Mouse (Mus musculus) bone marrow, adult 2 months (tissue): ENCODE results near the gene Larp1.

Experiments
- CTCF ChIP-seq: fragments of 200-500 bp; IDR thresholded peaks from 2 replicates; pipeline ENCODE4 v1.5.1; 2011; ENCODE audit warnings: low read length, control low read depth; ENCODE audit not compliant: control insufficient read depth, insufficient read depth
- POLR2A ChIP-seq: fragments of 200-500 bp; IDR thresholded peaks from 2 replicates; pipeline ENCODE4 v1.6.1; 2011; ENCODE audit warnings: low read depth, mild to moderate bottlenecking, control low read depth, low read length, borderline replicate concordance; ENCODE audit not compliant: control insufficient read depth

DNA sequence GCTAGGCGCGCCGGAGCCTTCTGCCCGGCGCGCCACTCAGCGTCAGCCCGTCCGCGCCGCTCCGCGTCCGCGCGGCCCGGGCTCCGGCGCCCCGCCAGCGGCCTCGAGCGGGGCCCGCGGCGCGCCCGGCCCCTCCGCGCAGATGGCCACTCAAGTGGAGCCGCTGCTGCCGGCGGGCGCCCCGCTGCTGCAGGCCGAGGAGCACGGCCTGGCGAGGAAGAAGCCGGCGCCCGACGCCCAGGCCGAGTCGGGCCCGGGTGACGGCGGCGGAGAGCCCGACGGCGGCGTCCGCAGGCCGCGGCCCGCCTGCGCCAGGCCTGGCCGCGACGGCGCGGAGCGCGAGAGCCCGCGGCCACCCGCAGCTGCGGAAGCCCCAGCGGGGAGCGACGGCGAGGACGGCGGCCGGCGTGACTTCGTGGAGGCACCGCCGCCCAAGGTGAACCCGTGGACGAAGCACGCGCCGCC lies at the start of gene Larp1:
- TF ChIP-seq CTCF (no peak), POLR2A (no peak)
